Mouse (Mus musculus) brain, adult 10 weeks (tissue): ENCODE measurements around the gene Ino80b. TPM values are rescaled to one million over a fixed set of nuclear protein-coding genes. Genes with fewer than 3 reads are reported as not detected.

Experiments
- polyA plus RNA-seq: library from polyadenylated mRNA; stranded (reverse); fragments of 350-450 nt; fragmentation: Illumina TruSeq; extraction: RNeasy Lipid Tissue Mini Kit (QIAGEN cat#74804); gene quantifications from one replicate; pipeline ENCODE4 v1.2.3, GENCODE M21; 2015; ENCODE audit warnings: low read depth, low replicate concordance

The Ino80b gene
- polyA plus RNA-seq = 16.5 TPM

DNA sequence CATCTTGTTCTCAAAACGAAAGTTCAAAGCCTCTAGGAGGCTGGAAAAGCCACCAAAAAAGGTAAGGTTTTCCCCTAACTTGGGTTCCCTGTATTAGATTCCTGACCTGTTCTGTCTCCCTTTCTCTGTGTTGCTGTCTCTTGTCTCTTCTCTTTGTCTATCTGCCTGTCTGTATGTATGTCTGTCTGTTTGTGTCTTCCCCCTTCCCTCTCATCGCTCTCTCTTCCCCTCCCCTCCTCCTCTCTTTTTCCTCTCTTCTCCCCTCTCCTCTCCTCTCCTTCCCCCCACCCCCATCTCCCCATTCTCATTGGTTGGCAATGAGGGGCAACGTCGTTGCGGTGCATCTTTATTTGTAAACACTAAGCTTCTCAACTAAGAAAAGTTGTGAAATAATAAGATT, at the start of gene Ino80b:
Ino80b (minus strand) TSS at position 101 of the 400 bp plus-strand sequence.

DNA sequence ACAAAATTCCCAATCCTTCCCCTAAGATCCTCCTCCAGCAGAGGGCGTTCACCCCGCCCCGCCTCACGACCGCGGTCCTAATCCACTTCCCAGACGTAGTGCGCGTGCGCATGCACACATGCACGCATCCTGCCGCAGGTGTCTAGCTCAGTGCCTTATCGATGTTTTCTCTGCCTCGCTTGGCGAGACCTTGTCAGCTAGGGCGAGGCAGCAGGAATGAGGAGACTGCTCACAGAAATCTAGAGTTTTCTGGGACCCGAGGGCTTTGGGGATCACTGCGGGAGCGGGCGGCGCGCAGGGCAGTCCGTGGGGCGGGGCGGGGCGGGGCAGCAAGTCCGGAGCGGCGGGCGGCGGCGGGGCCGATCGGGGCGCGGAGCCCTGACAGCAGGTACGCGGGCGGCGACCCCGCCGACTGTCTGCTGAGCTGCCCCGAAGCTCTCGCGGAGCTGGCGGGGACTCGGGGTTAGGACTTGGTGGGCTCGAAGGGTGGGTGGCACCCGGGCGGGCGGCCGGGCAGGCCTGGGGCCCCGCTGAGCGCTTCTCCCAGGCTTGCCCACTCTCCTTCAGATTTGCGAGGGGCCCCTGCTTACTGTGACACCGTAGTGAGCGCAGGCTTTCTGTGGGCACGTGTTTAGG, 40.5 kb upstream of the Ino80b start, which contains the start of gene Dctn1:
Dctn1 (plus strand) TSS at position 314 of the 636 bp plus-strand sequence.

DNA sequence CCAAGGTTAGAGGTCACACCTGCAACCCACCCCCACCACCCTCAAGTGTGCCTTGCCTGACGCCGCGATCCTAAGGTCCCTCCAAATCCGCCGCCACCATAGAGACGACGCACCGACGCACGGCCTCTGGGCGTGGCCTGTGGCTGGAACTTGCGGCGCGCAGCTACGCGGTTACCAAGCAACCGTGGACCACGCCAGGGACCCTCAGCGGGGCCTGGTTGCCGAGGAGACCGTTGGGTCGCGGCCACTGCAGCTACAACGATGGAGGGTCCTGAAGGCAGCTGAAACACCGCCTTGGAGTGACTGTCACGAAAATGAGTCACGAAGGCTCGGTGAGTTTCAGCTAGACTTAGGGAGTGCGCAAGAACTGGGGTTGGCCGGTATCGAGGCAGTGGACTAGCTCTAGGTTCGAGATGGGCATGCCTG, 31.0 kb upstream of the Ino80b start, which contains the start of the genes Wdr54 and 1700003E16Rik:
Wdr54 (minus strand) TSS at position 139 of the 426 bp plus-strand sequence.
1700003E16Rik (plus strand) TSS at position 146 of the 426 bp plus-strand sequence.

DNA sequence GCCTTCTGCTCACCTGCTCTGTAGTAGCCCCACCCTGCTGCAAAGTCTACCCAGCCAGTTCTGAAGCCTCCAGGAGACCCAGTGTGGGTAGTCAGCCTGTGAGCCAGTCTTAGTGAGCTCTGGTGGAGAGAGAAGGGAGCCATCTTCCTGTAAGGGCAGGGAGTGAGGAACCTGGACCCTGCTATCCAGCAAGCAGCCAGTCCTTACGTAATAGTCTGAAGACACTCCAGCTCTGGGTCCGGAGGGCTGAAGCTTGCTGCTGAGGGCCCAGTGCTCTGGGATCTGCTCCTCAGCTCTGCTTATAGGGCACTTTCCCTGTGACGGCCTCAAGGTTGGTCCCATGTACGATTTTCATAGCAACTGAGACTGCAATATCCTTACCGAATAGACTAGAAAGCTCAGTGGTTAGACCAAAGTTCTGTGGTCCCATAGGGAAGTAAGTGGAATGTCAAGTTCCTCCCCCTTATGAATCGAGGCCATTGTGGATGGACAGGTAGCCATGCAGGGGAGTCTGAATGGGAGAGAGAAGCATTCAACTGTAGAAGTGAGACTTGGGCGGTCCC, 9.8 kb upstream of the Ino80b start, which contains the start of gene Rtkn:
Rtkn (plus strand) TSS at position 513 of the 563 bp plus-strand sequence.

DNA sequence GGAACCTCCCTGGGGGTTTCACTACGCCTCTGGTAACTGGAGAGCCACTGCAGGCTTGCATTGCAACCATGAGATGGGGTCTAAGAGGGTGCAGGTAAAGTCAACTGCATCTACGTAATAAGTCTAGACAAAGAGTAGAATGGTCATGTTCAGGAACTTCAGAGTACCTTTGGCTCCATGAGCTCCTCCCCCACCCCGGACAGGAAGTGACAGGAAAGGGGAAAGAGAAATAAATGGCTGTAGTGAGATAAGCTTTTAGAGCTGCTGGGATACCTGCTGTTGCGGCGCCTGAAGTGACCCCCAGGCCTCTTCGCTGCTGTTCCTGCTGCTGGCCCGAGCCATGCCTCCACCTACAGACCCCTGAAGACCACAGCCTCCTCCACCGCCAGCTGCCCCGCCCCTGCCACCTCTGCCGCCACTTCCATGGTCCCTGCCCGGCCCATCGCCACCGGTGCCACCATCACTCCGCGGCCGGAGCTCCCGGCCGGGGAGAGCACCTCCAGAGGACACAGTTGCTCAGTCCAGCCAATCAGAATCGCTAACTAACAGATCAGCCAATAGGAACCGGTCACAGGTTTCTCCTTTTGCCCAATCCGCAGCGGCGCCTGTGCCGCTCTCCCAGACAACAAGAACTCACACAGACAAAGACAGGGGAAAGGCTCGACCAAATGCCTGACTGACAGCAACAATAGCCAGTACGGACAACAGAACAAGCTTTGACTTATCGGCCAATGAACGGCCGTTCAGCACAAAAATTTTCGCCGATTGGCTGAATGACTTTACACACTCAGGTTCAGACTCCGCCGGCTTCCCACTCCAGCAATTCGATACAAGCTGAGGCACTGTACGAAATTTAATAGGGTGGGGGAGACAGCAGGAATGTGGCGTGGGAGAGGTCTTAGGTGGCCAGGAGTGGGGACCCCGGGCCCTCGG, 4.0 kb downstream of the Ino80b start, which contains the start of gene Wbp1:
Wbp1 (minus strand) TSS at position 630 of the 933 bp plus-strand sequence.

DNA sequence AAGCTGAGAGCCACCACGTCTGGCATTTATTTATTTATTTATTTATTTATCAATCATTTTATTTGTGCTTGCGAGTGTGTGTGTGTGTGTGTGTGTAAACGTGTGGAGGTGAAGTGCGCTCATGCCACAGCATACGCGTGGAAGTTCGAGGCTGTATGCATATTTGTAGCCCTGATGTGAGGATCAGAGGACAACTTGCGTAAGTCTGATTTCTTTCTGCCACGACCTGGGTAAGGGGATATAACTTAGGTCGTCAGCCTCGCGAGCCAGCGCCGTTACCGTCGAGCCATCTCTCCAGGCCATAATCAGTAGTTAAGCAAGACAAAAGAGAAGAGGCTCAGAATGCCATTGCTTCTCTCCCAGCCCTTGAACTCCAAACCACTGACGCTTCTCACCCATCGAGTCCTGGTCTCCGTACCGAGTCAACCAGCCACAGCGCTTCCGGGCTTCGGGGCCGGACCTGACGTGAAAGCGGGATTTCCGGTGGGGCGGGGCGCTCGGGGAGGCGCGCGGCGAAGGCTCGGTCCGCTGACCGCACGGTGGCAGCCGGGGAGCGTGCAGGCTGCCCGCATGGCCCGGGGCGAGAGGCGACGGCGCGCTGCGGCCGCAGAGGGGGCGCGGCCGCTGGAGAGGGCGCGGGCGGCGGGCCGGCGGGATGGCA, 10.1 kb downstream of the Ino80b start, which contains the start of gene Mogs:
Mogs (plus strand) TSS at position 486 of the 661 bp plus-strand sequence.

DNA sequence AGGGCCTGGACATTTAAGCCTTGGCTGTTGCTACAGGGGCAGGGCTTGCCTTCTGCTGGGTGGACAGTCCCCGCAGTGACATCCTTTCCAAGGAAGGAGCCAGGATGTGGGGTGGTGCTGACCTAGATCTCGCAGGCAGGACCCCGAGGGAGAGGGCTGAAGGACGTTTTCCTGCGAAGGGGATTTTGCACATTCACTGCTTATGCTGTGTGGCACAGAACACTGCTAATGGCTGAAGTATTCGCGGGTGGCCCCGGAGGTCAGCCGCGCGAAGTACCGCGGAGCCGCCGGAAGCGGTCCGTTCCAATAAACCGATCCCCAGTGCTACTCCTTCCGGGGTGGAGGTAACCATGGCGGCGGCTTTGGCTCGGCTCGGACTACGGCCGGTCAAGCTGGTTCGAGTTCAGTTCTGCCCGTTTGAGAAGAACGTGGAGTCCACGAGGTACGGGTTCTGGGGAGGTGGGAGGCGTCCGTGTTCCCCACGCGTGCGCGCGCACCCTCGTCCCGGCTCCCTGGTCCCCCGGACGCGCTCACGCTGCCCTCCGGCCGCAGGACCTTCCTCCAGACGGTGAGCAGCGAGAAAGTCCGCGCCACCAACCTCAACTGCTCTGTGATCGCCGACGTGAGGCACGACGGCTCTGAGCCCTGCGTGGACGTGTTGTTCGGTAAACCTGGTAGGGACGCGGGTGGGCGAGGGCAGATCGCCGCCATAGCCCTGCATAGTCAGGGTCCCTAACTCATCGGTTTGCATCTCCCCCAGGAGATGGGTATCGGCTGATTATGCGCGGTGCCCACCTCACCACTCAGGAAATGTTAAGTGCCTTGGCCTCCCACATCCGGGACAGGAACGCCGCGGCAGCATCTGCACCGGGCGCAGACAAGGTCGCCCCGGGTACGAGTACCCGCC, 16.2 kb downstream of the Ino80b start, which contains the start of gene Mrpl53:
Mrpl53 (plus strand) TSS at position 279 of the 907 bp plus-strand sequence.

DNA sequence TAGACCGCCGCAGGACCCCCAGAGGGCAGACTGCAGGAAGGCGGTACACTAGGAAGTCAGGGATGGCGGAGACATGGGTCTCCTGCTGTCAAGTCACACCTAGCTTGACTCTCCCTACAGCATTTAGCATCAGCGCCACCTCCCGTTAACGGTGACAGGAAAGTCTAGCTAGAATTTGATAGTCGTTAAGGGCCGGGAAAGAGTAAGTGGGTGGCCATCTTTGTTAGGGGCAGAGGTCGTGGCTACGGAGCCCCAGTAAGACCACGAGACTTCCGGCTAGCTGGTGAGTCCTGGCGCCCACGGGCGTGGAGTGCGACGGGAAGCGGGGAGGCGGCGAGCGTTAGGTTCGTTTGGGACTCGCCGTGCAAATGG, 23.9 kb downstream of the Ino80b start, which contains the start of the genes Ccdc142 and Gm42688:
Ccdc142 (plus strand) TSS at position 286 of the 372 bp plus-strand sequence.
Gm42688 (plus strand) TSS at position 302 of the 372 bp plus-strand sequence.

DNA sequence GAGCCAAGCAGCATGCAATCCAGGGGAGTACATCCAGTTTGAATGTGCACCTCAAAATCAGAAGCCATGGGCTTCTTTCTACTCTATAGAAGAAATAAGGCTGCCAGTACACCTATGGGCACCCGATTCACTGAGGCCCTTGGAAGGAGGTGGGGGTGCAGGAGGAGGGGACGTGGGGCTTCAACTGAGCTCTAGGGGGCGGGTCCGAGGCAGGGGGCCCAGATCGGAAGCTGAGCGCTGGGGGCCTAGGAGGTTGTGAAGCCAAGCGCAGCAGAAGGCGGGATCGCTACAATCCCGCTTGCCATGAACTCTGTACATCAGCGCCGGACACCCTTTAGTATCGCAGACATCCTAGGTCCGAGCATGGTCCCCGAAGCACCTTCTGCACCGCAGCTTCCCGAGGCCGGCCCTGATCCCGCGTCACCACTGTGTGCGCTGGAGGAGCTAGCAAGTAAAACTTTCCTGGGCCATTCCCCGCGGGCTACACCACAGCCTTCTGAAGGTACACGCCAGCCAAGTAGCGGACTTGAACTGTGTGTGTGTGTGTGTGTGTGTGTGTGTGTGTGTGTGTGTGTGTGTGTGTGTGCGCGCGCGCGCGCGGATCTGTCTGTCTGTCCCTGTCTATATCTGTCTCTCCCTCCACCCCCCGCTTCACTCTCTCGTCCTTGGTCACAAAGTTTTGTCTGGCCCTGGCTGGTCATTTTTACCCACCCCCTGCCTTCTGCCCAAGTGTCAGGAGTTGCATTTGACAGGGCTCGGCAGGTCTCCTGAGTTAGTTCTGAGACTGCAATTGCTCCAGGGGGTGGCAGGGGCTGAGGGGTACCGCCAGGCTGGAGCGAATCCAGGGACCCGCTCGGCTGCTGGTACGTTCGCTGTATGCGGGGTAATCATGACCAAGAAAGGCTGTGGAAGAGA, 38.9 kb downstream of the Ino80b start, which contains the start of gene Lbx2:
Lbx2 (plus strand) TSS at position 247 of the 915 bp plus-strand sequence.

DNA sequence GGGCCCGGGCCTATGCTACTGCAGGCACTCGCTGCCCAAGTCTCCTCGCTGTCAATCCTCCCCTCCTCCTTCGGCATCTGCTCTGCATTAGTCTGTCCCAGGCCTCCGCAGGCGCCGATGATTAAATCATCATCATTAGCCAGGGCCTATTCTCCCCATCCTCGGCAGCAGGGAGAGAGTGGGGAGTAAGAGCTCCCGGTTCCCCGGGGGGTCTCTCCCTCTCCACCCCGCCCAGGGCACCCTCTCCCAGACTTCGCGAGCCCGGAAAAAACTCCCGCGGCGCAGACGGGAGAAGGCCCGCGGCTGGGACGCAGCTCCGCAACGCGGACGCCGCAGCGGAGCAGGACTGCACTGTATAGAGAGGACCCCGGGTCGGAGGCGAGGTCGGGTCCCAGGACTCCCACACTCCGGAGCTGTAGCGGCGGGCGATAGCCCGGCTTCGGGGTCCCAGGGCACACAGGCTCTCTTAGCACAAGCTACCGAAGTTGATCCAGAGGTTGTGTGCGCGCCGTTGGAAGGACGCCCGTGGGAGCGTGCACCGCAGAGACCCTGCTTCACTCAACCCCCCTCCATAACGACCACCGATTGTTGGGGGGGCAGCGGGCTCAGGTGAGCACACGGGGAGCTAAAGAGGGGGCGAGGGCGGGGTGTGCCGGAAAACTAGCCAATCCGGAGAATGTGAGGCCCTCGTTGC, 47.5 kb downstream of the Ino80b start, which contains the start of gene Pcgf1:
Pcgf1 (plus strand) TSS at position 240 of the 694 bp plus-strand sequence.

Other genes starting within 250 kb of the Ino80b start
- gene Sema4f, start 185.7 kb downstream of the Ino80b start, polyA plus RNA-seq = 24.2 TPM
- not detected for gene M1ap, start 178.5 kb downstream of the Ino80b start, polyA plus RNA-seq
- 1.1 TPM for gene Dok1, start 92.0 kb downstream of the Ino80b start, polyA plus RNA-seq
- gene Loxl3, start 91.3 kb downstream of the Ino80b start, polyA plus RNA-seq = 3.7 TPM
- 130 TPM for gene Aup1, start 70.9 kb downstream of the Ino80b start, polyA plus RNA-seq
- gene Htra2, start 70.2 kb downstream of the Ino80b start, polyA plus RNA-seq = 47.0 TPM
- gene Dqx1, start 67.6 kb downstream of the Ino80b start, polyA plus RNA-seq = 0.34 TPM
- not detected for gene Tlx2, start 55.1 kb downstream of the Ino80b start, polyA plus RNA-seq
- 39.5 TPM for gene Pcgf1, start 47.6 kb downstream of the Ino80b start, polyA plus RNA-seq
- not detected for gene Lbx2, start 39.1 kb downstream of the Ino80b start, polyA plus RNA-seq
- gene Ccdc142, start 23.8 kb downstream of the Ino80b start, polyA plus RNA-seq = 1.9 TPM
- 4.3 TPM for gene Gm42688, start 23.8 kb downstream of the Ino80b start, polyA plus RNA-seq
- gene Mrpl53, start 16.4 kb downstream of the Ino80b start, polyA plus RNA-seq = 109 TPM
- gene Mogs, start 9.9 kb downstream of the Ino80b start, polyA plus RNA-seq = 21.4 TPM
- gene Wbp1, start 3.9 kb downstream of the Ino80b start, polyA plus RNA-seq = 53.1 TPM
- gene Rtkn, start 10.0 kb upstream of the Ino80b start, polyA plus RNA-seq = 108 TPM
- 30.7 TPM for gene Wdr54, start 31.0 kb upstream of the Ino80b start, polyA plus RNA-seq
- 25.7 TPM for gene 1700003E16Rik, start 31.0 kb upstream of the Ino80b start, polyA plus RNA-seq
- gene Dctn1, start 40.5 kb upstream of the Ino80b start, polyA plus RNA-seq = 208 TPM
- gene Slc4a5, start 94.4 kb upstream of the Ino80b start, polyA plus RNA-seq = 1.6 TPM
- gene Mthfd2, start 200.5 kb upstream of the Ino80b start, polyA plus RNA-seq = 11.2 TPM
- 20.1 TPM for gene Mob1a, start 200.6 kb upstream of the Ino80b start, polyA plus RNA-seq
- gene Bola3, start 223.7 kb upstream of the Ino80b start, polyA plus RNA-seq = 79.8 TPM